Mouse (Mus musculus): ENCODE measurements around the gene Cda. TPM values are rescaled to one million over a fixed set of nuclear protein-coding genes. Genes with fewer than 3 reads are reported as not detected.

Gene Cda
- polyA plus RNA-seq, 1 experiment from 2014 or later, result 2.2 TPM

- peak overlapping the region; percentile 68 for H3K4me2 ChIP-seq (replicated peaks)
- H3K4me3 ChIP-seq (replicated peaks), result peak overlapping the region; percentile 43
- peak overlapping the region; percentile 60 for H3K9ac ChIP-seq (replicated peaks)
- H3K27ac ChIP-seq, result no peak overlapping the region
- WGBS, result under 1% methylated on average over 98 of the region's 103 CpGs
- ATAC-seq, result peak; percentile 74; the same call in 1 of the 2 replicates
- H3K27me3 ChIP-seq, result peaks cover 96% of the 10 kb centered on the region
- no peaks in the 10 kb centered on the region for H3K9me3 ChIP-seq
- peaks cover 21% of the 10 kb centered on the region for H3K4me1 ChIP-seq (replicated peaks)
- no peaks in the 10 kb centered on the region for H3K36me3 ChIP-seq
These were observed 27.5 kb upstream of the Cda start for GRCm38 (mm10) chr4:138395087-138395970.

- no peak for ATAC-seq
- Histone ChIP-seq H3K36me3 (no peaks in the 10 kb centered on the region), H3K4me3 (replicated peaks) (no peak overlapping the region), H3K4me2 (replicated peaks) (no peak overlapping the region), H3K9me3 (no peaks in the 10 kb centered on the region), H3K4me1 (replicated peaks) (peaks cover 21% of the 10 kb centered on the region), H3K27ac (no peak overlapping the region), H3K27me3 (peaks cover 86% of the 10 kb centered on the region), H3K9ac (replicated peaks) (no peak overlapping the region)
- WGBS, result 60% methylated on average over 7 of the region's 7 CpGs
These were observed 25.9 kb upstream of the Cda start for GRCm38 (mm10) chr4:138393703-138394102.

- no peak for ATAC-seq
- Histone ChIP-seq H3K4me1 (replicated peaks) (peaks cover 17% of the 10 kb centered on the region), H3K9me3 (no peaks in the 10 kb centered on the region), H3K36me3 (no peaks in the 10 kb centered on the region), H3K4me2 (replicated peaks) (no peak overlapping the region), H3K4me3 (replicated peaks) (no peak overlapping the region), H3K9ac (replicated peaks) (no peak overlapping the region), H3K27ac (no peak overlapping the region), H3K27me3 (no peaks in the 10 kb centered on the region)
- WGBS, result 57% methylated on average over 4 of the region's 4 CpGs
These were observed 16.0 kb upstream of the Cda start for GRCm38 (mm10) chr4:138383789-138384188.

GRCm38 (mm10) chr4:138382462-138382861 lies 14.7 kb upstream of the Cda start:
- no peak overlapping the region for H3K4me3 ChIP-seq (replicated peaks)
- no peaks in the 10 kb centered on the region for H3K27me3 ChIP-seq
- 73% methylated on average over 6 of the region's 6 CpGs for WGBS
- H3K9ac ChIP-seq (replicated peaks), result no peak overlapping the region
- no peak overlapping the region for H3K4me2 ChIP-seq (replicated peaks)
- ATAC-seq, result no peak
- no peak overlapping the region for H3K27ac ChIP-seq
- H3K4me1 ChIP-seq (replicated peaks), result peaks cover 18% of the 10 kb centered on the region
- H3K9me3 ChIP-seq, result no peaks in the 10 kb centered on the region
- no peaks in the 10 kb centered on the region for H3K36me3 ChIP-seq

- H3K27me3 ChIP-seq, result no peaks in the 10 kb centered on the region
- H3K27ac ChIP-seq, result peak overlapping the region; percentile 49; the same call in 1 of the 2 replicates
- no peaks in the 10 kb centered on the region for H3K9me3 ChIP-seq
- H3K9ac ChIP-seq (replicated peaks), result no peak overlapping the region
- no peak overlapping the region for H3K4me2 ChIP-seq (replicated peaks)
- no peaks in the 10 kb centered on the region for H3K36me3 ChIP-seq
- H3K4me1 ChIP-seq (replicated peaks), result peaks cover 20% of the 10 kb centered on the region
- 18% methylated on average over 10 of the region's 10 CpGs for WGBS
- H3K4me3 ChIP-seq (replicated peaks), result no peak overlapping the region
- peak; percentile 59; the same call in 1 of the 2 replicates for ATAC-seq
These were observed 12.4 kb upstream of the Cda start for GRCm38 (mm10) chr4:138380132-138380689.

- peaks cover 20% of the 10 kb centered on the region for H3K4me1 ChIP-seq (replicated peaks)
- H3K4me3 ChIP-seq (replicated peaks), result no peak overlapping the region
- H3K27ac ChIP-seq, result peak overlapping the region; percentile 49
- H3K36me3 ChIP-seq, result no peaks in the 10 kb centered on the region
- H3K4me2 ChIP-seq (replicated peaks), result no peak overlapping the region
- no peak overlapping the region for H3K9ac ChIP-seq (replicated peaks)
- H3K9me3 ChIP-seq, result no peaks in the 10 kb centered on the region; the same call in 1 of the 2 replicates
- no peaks in the 10 kb centered on the region for H3K27me3 ChIP-seq
- ATAC-seq, result peak; percentile 65
- 36% methylated on average over 14 of the region's 14 CpGs for WGBS
These were observed 11.5 kb upstream of the Cda start for GRCm38 (mm10) chr4:138379091-138379840.

- WGBS, result 56% methylated on average over 6 of the region's 6 CpGs
- Histone ChIP-seq H3K4me2 (replicated peaks) (no peak overlapping the region), H3K9ac (replicated peaks) (no peak overlapping the region), H3K4me3 (replicated peaks) (no peak overlapping the region), H3K36me3 (no peaks in the 10 kb centered on the region), H3K4me1 (replicated peaks) (peaks cover 20% of the 10 kb centered on the region), H3K27ac (no peak overlapping the region), H3K27me3 (no peaks in the 10 kb centered on the region), H3K9me3 (no peaks in the 10 kb centered on the region; the same call in 1 of the 2 replicates)
- no peak for ATAC-seq
These were observed 9.7 kb upstream of the Cda start for GRCm38 (mm10) chr4:138377526-138377925.

GRCm38 (mm10) chr4:138375117-138375516 lies 7.3 kb upstream of the Cda start:
- no peak overlapping the region for H3K27ac ChIP-seq
- ATAC-seq, result no peak
- no peaks in the 10 kb centered on the region for H3K27me3 ChIP-seq
- no peak overlapping the region for H3K4me2 ChIP-seq (replicated peaks)
- H3K4me1 ChIP-seq (replicated peaks), result peaks cover 15% of the 10 kb centered on the region
- H3K4me3 ChIP-seq (replicated peaks), result no peak overlapping the region
- WGBS, result 87% methylated on average over 3 of the region's 3 CpGs
- no peaks in the 10 kb centered on the region; the same call in 1 of the 2 replicates for H3K9me3 ChIP-seq
- H3K36me3 ChIP-seq, result no peaks in the 10 kb centered on the region
- H3K9ac ChIP-seq (replicated peaks), result no peak overlapping the region

- Histone ChIP-seq H3K9me3 (no peaks in the 10 kb centered on the region; the same call in 1 of the 2 replicates), H3K9ac (replicated peaks) (no peak overlapping the region), H3K4me2 (replicated peaks) (no peak overlapping the region), H3K4me3 (replicated peaks) (no peak overlapping the region), H3K36me3 (no peaks in the 10 kb centered on the region), H3K4me1 (replicated peaks) (peaks cover 9% of the 10 kb centered on the region), H3K27ac (no peak overlapping the region), H3K27me3 (peaks cover 35% of the 10 kb centered on the region)
- WGBS, result 86% methylated on average over 5 of the region's 5 CpGs
- ATAC-seq, result no peak
These were observed 3.3 kb upstream of the Cda start for GRCm38 (mm10) chr4:138370996-138371516.

GRCm38 (mm10) chr4:138368498-138369260 lies 887 bp upstream of the Cda start:
- WGBS, result 81% methylated on average over 12 of the region's 12 CpGs
- ATAC-seq, result no peak
- Histone ChIP-seq H3K4me3 (replicated peaks) (no peak overlapping the region), H3K27ac (no peak overlapping the region), H3K27me3 (peaks cover 41% of the 10 kb centered on the region), H3K9me3 (no peaks in the 10 kb centered on the region), H3K4me2 (replicated peaks) (no peak overlapping the region), H3K9ac (replicated peaks) (no peak overlapping the region), H3K4me1 (replicated peaks) (peaks cover 9% of the 10 kb centered on the region), H3K36me3 (no peaks in the 10 kb centered on the region)

- H3K4me2 ChIP-seq (replicated peaks), result no peak overlapping the region
- no peaks in the 10 kb centered on the region for H3K36me3 ChIP-seq
- ATAC-seq, result no peak
- no peak overlapping the region for H3K27ac ChIP-seq
- WGBS, result 86% methylated on average over 2 of the region's 2 CpGs
- H3K27me3 ChIP-seq, result peaks cover 41% of the 10 kb centered on the region
- H3K4me3 ChIP-seq (replicated peaks), result no peak overlapping the region
- H3K4me1 ChIP-seq (replicated peaks), result peaks cover 9% of the 10 kb centered on the region
- no peak overlapping the region for H3K9ac ChIP-seq (replicated peaks)
- no peaks in the 10 kb centered on the region for H3K9me3 ChIP-seq
These were observed 1.2 kb downstream of the Cda start for GRCm38 (mm10) chr4:138366561-138366960.
